Mouse (Mus musculus): ENCODE results near the gene Gin1.

GRCm38 (mm10) chr1:97768906-97769293 lies 1.1 kb upstream of the Gin1 start:
- TF ChIP-seq CTCF (IDR thresholded peaks at IDR 0.05; ENCODE audit: low read depth) (no peak), EP300 (IDR thresholded peaks at IDR 0.05; ENCODE audit: low read depth) (0 out of 2 replicates have a peak, but pooled peaks have one; percentile 37)

Data from liver, postnatal 0 days (tissue).